Mouse (Mus musculus) midbrain, embryonic 11.5 days (tissue): ENCODE results near the gene Fam198b. TPM values are rescaled to one million over a fixed set of nuclear protein-coding genes. Genes with fewer than 3 reads are reported as not detected.

Experiments
- ATAC-seq: fragments of 200-750 bp; cut with Nextera tagmentation; 2 replicates; pipeline ENCODE4 v1.8.0; 2017; ENCODE audit warnings: moderate TSS enrichment, moderate library complexity; ENCODE audit not compliant: low FRiP score
- DNase-seq: peaks from one replicate; pipeline ENCODE4 v3.0.0; 2015; ENCODE audit warnings: low spot score; ENCODE audit errors: missing footprints
- H3K27ac ChIP-seq: fragments of 300-500 bp; sonication (generic); 2 replicates; pipeline ENCODE4 v1.5.1; 2014; ENCODE audit warnings: low read depth, low read length
- H3K27me3 ChIP-seq: fragments of 300-500 bp; sonication (generic); 2 replicates; pipeline ENCODE4 v1.6.1; 2014; ENCODE audit warnings: mild to moderate bottlenecking, low read length, moderate library complexity, mixed read lengths; ENCODE audit not compliant: control insufficient read depth, insufficient read depth
- H3K36me3 ChIP-seq: fragments of 300-500 bp; sonication (generic); 2 replicates; pipeline ENCODE4 v1.6.1; 2014; ENCODE audit warnings: mild to moderate bottlenecking, low read length, moderate library complexity, mixed read lengths; ENCODE audit not compliant: control insufficient read depth, insufficient read depth
- H3K4me1 ChIP-seq: fragments of 300-500 bp; sonication (generic); 2 replicates; pipeline ENCODE4 v1.6.1; 2014; ENCODE audit warnings: low read length; ENCODE audit not compliant: control insufficient read depth, insufficient read depth
- H3K4me2 ChIP-seq: fragments of 300-500 bp; sonication (generic); 2 replicates; pipeline ENCODE4 v1.6.1; 2014; ENCODE audit warnings: mild to moderate bottlenecking, moderate library complexity
- H3K4me3 ChIP-seq: fragments of 300-500 bp; sonication (generic); 2 replicates; pipeline ENCODE4 v1.5.1; 2014; ENCODE audit warnings: low read depth, low read length
- H3K9ac ChIP-seq: fragments of 300-500 bp; sonication (generic); 2 replicates; pipeline ENCODE4 v1.6.1; 2014; ENCODE audit warnings: low read length
- H3K9me3 ChIP-seq: fragments of 300-500 bp; sonication (generic); 2 replicates; pipeline ENCODE4 v1.6.1; 2016; ENCODE audit warnings: low read length; ENCODE audit not compliant: control insufficient read depth
- WGBS: fragments of 180-500 bp; shearing (Covaris S2); extraction: QIAGEN DNeasy Blood & Tissue Kit; methylation state at CpG from one replicate; pipeline ENCODE4 v1.1.7; 2014; 5-methylcytosine and 5-hydroxymethylcytosine counted together
- polyA plus RNA-seq: library from polyadenylated mRNA; unstranded; fragments of >200 nt; fragmentation: Nextera tagmentation; extraction: Ambion mirVana; gene quantifications from 2 replicates; pipeline ENCODE4 v1.2.1, GENCODE M21; 2014

The Fam198b gene
- polyA plus RNA-seq, 1 experiment from 2014 or later: 0.77 TPM

DNA sequence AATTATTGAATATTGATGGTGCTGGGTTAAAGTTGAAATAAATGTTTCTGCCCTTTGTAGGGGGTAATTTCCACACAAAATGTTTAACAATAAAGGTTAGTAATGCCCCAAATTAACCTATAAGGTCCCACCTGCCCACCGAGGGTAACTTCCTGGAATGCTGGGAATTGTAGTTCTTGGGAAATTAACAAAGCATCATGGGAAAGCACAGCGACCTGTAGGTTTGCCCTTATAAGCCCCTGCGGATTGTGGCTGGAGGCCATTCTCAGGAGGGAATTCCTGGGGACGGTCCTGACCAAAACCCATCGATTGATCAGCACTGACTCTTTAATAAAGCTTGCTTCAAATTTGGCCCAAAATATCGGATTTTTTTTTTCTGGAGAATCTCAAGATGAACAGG is 33.7 kb upstream of the Fam198b start:
- no peaks in the 10 kb centered on the region for H3K36me3 ChIP-seq
- DNase-seq: no peak
- 29% methylated on average over 6 of the region's 6 CpGs for WGBS
- H3K9ac ChIP-seq: no peak overlapping the region
- H3K27ac ChIP-seq: no peak overlapping the region
- H3K27me3 ChIP-seq: 0 out of 2 replicates have a peak, but pooled peaks cover 2% of the 10 kb centered on the region
- peaks cover 5% of the 10 kb centered on the region; the same call in 1 of the 2 replicates for H3K4me1 ChIP-seq
- no peak overlapping the region for H3K4me3 ChIP-seq
- no peaks in the 10 kb centered on the region for H3K9me3 ChIP-seq
- no peak for ATAC-seq
- no peak overlapping the region for H3K4me2 ChIP-seq

DNA sequence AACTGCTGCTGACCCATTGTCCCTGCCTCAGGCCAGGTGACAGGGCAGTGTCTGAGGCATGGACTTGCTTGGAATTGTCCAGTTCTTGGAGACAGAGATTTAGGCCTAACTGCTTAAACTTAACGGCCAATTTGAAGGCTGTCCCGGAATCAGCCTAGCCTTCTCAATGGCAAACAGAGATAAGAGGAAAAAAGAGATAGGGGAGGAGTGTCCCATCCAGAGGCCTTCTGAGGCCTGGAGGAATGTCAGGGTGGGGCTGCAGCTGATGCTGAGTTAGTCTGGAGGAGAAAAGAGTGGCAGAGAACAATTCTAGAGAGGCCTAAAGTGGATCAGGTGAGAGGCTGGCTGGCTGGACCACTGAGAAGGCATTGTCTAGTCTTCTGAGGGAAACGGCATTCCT is 32.2 kb upstream of the Fam198b start:
- 70% methylated on average over 3 of the region's 3 CpGs for WGBS
- no peak overlapping the region for H3K27ac ChIP-seq
- H3K27me3 ChIP-seq: 0 out of 2 replicates have a peak, but pooled peaks cover 2% of the 10 kb centered on the region
- ATAC-seq (0 out of 2 replicates have a peak, but pooled peaks have one; percentile 6), DNase-seq (no peak)
- H3K4me3 ChIP-seq: no peak overlapping the region
- H3K9ac ChIP-seq: no peak overlapping the region
- no peaks in the 10 kb centered on the region for H3K9me3 ChIP-seq
- no peak overlapping the region for H3K4me2 ChIP-seq
- H3K4me1 ChIP-seq: peaks cover 5% of the 10 kb centered on the region; the same call in 1 of the 2 replicates
- no peaks in the 10 kb centered on the region for H3K36me3 ChIP-seq

DNA sequence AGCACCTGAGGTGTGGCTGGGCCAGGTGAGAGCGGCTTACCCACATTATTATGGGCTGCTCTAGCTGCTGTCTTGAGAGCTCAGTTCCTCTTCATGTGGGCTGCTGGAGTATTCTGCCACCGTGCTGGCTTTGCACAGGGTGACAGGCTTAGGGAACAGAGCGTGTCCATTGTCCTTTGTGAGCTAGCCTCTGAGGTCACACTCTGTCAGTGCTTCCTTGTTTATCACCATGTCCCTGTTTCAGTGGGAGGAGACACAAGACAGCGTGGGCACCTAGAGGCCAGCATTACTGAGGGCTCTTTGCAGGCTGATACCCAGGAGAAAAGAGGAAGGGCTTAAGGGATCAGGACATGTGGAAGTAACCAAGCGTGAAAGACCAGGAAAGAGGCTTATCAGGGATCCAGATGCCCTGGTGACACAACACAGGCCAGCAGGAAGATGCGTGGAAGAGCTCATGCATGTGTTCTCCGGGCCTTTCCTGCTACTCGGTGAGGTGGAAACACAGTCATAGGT is 31.6 kb upstream of the Fam198b start, which contains the start of gene Tmem144:
Tmem144 (minus strand) TSS at position 120 of the 513 bp plus-strand sequence.
- peak; percentile 88 for DNase-seq
- ATAC-seq: peak; percentile 57
- WGBS: 21% methylated on average over 8 of the region's 8 CpGs
- Histone ChIP-seq H3K4me3 (no peak within 1 kb of the TSS), H3K4me1 (peaks cover 5% of the 10 kb centered on the region; the same call in 1 of the 2 replicates), H3K4me2 (no peak within 1 kb of the TSS), H3K27me3 (0 out of 2 replicates have a peak, but pooled peaks cover 2% of the 10 kb centered on the region), H3K9ac (peak within 1 kb of the TSS; percentile 6; the same call in 1 of the 2 replicates), H3K36me3 (no peaks in the 10 kb centered on the region), H3K27ac (no peak within 1 kb of the TSS), H3K9me3 (no peaks in the 10 kb centered on the region)

DNA sequence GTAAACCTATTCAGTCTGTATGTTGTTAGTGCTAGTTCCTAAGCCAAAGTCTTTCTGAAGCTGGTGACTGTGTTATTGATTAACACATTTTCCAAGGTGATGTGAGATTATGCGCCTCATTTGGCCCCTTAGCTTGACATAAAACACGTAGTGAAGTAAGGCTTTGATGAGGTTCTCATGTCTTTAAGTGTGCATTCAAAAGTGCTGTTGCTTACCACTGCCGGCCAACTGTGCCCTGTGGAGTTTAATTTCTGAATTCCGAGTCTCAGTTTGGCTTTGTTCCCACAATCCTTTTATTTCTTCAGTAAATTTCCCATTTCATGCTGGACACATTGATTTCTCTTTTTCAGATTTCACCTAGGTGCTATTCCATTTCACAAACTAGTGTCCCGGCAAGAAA is 26.6 kb upstream of the Fam198b start:
- H3K27ac ChIP-seq: no peak overlapping the region
- no peak for ATAC-seq
- 80% methylated on average over 5 of the region's 5 CpGs for WGBS

DNA sequence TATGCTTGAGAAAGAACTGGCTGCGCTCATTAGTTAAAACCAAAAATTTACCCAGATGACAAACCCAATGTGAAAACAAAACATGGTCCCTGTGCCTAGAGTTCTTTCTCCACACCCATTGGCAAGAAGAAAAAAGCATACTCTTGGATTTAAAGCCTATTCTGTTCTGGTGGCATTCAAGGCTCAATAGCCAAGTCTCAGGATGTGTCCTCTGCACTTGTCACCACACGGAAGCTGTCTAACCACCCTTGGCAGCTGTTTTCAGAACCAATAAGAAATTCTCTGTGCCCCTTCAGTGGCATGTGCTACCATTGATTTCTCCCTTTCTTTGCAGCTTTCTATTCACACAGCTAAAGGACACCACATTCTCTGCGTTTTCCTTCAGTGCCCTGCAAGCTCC is 26.1 kb upstream of the Fam198b start:
- H3K4me1 ChIP-seq: no peaks in the 10 kb centered on the region
- no peak overlapping the region for H3K9ac ChIP-seq
- H3K9me3 ChIP-seq: no peaks in the 10 kb centered on the region
- H3K27ac ChIP-seq: no peak overlapping the region
- 75% methylated on average over 3 of the region's 3 CpGs for WGBS
- no peak overlapping the region for H3K4me3 ChIP-seq
- DNase-seq: no peak
- no peaks in the 10 kb centered on the region for H3K27me3 ChIP-seq
- ATAC-seq: no peak
- H3K36me3 ChIP-seq: no peaks in the 10 kb centered on the region
- no peak overlapping the region for H3K4me2 ChIP-seq

More for the DNA sequence above, 26.6 kb upstream of the Fam198b start:
- Histone ChIP-seq H3K9ac (no peak overlapping the region), H3K27me3 (no peaks in the 10 kb centered on the region), H3K4me2 (no peak overlapping the region), H3K9me3 (no peaks in the 10 kb centered on the region), H3K4me1 (peaks cover 1% of the 10 kb centered on the region; the same call in 1 of the 2 replicates), H3K4me3 (no peak overlapping the region), H3K36me3 (no peaks in the 10 kb centered on the region)
- DNase-seq: no peak

DNA sequence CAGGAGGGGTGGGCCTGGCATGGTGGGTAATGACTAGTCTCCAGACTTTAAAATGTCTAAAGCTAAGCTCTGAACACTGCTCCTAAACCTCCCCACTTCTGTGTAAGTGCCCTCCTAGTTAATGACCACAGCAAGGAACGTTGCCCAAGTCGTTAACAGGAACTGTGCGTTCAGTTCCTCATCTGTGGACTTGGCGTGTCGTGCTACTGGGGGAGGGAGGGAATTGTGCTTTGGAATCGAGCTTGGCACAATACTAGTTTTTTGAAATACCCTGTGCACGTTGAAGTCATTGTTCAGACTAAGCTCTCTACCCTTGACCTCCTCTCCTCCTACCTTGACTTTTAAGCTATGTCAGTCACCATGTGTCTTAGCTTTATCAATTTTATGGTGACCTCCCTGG is 19.5 kb upstream of the Fam198b start:
- Histone ChIP-seq H3K27ac (no peak overlapping the region), H3K4me1 (no peaks in the 10 kb centered on the region), H3K4me3 (no peak overlapping the region), H3K27me3 (no peaks in the 10 kb centered on the region), H3K36me3 (no peaks in the 10 kb centered on the region), H3K9me3 (no peaks in the 10 kb centered on the region), H3K4me2 (no peak overlapping the region), H3K9ac (no peak overlapping the region)
- ATAC-seq: no peak
- 82% methylated on average over 7 of the region's 7 CpGs for WGBS
- DNase-seq: no peak

DNA sequence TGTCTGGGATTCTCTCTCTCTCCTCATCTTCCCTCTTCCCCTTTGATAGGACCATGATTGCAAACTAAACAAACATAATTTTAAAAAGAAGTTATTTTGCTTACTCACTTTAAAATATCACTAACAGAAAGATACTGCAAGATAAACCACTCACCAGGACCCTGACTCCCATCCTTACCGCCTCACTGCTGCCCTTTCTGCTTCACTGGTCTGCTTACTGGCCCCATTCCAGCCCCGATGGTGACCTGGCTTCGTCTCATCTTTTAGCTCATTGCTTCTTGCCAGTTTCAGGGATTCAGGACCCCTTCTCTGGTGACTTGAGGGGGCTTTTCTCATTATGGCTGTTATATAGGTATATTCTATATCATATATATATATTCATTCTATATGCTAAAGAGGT is 18.2 kb upstream of the Fam198b start:
- H3K4me3 ChIP-seq: no peak overlapping the region
- ATAC-seq (no peak), DNase-seq (no peak)
- no peaks in the 10 kb centered on the region for H3K4me1 ChIP-seq
- no peak overlapping the region for H3K4me2 ChIP-seq
- WGBS: 63% methylated on average over 3 of the region's 3 CpGs
- no peaks in the 10 kb centered on the region for H3K27me3 ChIP-seq
- no peaks in the 10 kb centered on the region for H3K36me3 ChIP-seq
- no peak overlapping the region for H3K27ac ChIP-seq
- H3K9me3 ChIP-seq: no peaks in the 10 kb centered on the region
- H3K9ac ChIP-seq: no peak overlapping the region

DNA sequence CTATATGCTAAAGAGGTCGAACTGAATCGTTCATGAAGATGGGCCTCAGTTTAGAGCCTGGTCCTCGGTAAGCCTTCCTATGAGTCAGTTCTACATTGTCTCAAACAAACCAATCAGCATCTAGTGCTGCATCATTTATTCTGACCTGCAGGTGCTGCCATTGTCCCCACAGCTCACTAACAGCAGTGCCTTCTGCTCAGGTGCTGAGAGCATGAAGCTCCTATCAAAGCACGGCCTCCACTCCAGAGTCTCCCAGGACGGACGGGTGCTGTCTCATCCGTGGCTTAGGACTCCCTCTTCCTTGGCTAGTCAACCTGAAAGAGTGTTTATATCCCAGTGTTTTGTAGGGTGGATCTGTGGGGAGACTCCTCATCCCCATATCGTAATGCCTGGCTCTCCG is 17.8 kb upstream of the Fam198b start:
- Histone ChIP-seq H3K4me3 (no peak overlapping the region), H3K4me2 (no peak overlapping the region), H3K9me3 (no peaks in the 10 kb centered on the region), H3K9ac (no peak overlapping the region), H3K27ac (no peak overlapping the region), H3K4me1 (no peaks in the 10 kb centered on the region), H3K27me3 (no peaks in the 10 kb centered on the region), H3K36me3 (no peaks in the 10 kb centered on the region)
- ATAC-seq (no peak), DNase-seq (no peak)
- WGBS: 78% methylated on average over 9 of the region's 9 CpGs

DNA sequence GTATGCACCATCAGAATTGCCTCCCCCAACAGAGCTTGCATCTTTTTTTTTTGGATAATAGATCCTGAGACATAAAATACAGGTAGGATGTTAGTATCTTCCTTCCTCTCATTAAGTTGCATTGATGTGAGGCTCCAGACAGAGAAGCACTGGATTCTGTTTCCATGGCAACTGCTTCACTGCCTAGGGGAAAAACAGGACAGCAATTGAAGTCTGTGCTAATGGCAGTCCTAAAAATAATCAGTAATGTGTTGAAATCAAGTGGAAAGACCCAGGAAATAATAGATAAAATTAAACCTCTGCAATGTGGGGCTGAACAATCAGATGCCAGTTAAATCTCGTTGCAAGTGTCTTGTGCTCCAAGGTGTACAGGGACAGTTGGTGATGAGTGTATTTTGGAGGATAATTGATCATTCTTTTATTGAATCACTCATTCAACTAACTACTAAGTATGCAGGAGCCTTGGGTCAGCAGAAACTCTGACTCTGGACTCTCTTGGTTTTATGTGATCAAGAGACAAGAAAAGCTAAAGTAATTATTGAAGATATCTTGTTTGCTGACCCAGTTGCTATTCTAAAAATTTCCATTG is 17.1 kb upstream of the Fam198b start:
- Histone ChIP-seq H3K9ac (no peak overlapping the region), H3K4me1 (no peaks in the 10 kb centered on the region), H3K4me2 (no peak overlapping the region), H3K4me3 (no peak overlapping the region), H3K27ac (no peak overlapping the region), H3K36me3 (no peaks in the 10 kb centered on the region), H3K9me3 (no peaks in the 10 kb centered on the region), H3K27me3 (no peaks in the 10 kb centered on the region)
- DNase-seq (no peak), ATAC-seq (peak; percentile 48; the same call in 1 of the 2 replicates)
- WGBS: 61% methylated on average over 1 of the region's 1 CpGs
